Mouse (Mus musculus): ENCODE data around the gene Abcc9.

DNA sequence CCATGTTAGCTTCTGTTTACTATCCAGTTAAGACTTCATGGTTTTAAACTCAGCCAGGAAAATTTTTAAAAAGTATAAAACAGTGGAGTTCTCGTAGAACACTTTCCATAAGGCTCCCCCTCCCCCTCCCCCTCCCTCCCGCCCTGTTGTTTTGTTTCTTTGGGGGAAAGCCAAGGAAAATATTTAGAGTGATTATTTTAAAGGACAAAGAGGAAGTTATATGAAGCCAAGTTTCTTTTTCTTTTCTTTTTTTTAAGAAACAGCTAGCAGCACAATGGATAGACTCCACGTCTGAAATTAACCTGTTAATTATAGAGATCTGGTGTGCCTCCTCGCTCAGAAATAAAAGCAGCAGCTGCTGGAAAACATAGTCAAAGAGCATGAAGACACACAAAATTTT, 9.0 kb upstream of the Abcc9 start:
- TF ChIP-seq CTCF (IDR thresholded peaks at IDR 0.05; ENCODE audit: low read depth, low read length) (no peak), TAL1 (conservative IDR thresholded peaks at IDR 0.05; ENCODE audit: low read depth, low read length) (no peak), GATA1 (IDR thresholded peaks at IDR 0.05; ENCODE audit: borderline replicate concordance, low read length) (no peak), POLR2AphosphoS5 (IDR thresholded peaks at IDR 0.05; ENCODE audit: insufficient replicate concordance, low read depth, low read length) (no peak)

Data from G1E (cell line).